Mouse (Mus musculus) G1E (cell line): ENCODE results near the gene Frem2. TPM values are rescaled to one million over a fixed set of nuclear protein-coding genes. Genes with fewer than 3 reads are reported as not detected.

Experiments
- ATAC-seq: 2 replicates; pipeline ENCODE4 v1.8.0; 2016; ENCODE audit warnings: mild to moderate bottlenecking; ENCODE audit not compliant: insufficient number of reproducible peaks, poor library complexity, low FRiP score, severe bottlenecking; ENCODE audit errors: extremely low read depth
- DNase-seq: peaks from one replicate; pipeline ENCODE4 v3.0.0; 2012; ENCODE audit warnings: low spot score
- H3K27me3 ChIP-seq: 2 replicates; pipeline ENCODE4 v1.6.1; 2012; ENCODE audit warnings: mild to moderate bottlenecking, low read length, inconsistent platforms; ENCODE audit not compliant: insufficient read depth
- H3K36me3 ChIP-seq: replicated peaks from 2 replicates; pipeline ENCODE3; 2012; ENCODE audit warnings: mild to moderate bottlenecking, inconsistent platforms
- H3K4me1 ChIP-seq: 2 replicates; pipeline ENCODE4 v1.6.1; 2012; ENCODE audit warnings: low read depth, low read length, inconsistent platforms, mixed read lengths; ENCODE audit not compliant: insufficient read depth
- H3K4me3 ChIP-seq: 2 replicates; pipeline ENCODE4 v1.5.1; 2012; ENCODE audit warnings: low read depth, mild to moderate bottlenecking, inconsistent platforms, low read length, moderate library complexity, mixed read lengths
- H3K9me3 ChIP-seq: replicated peaks from 2 replicates; pipeline ENCODE4 v1.6.1; 2012; ENCODE audit warnings: inconsistent platforms
- CTCF ChIP-seq: IDR thresholded peaks from 2 replicates; pipeline ENCODE4 v1.5.1; 2012; ENCODE audit warnings: low read depth, low read length, inconsistent platforms, mixed read lengths
- GATA1 ChIP-seq: IDR thresholded peaks from 2 replicates; pipeline ENCODE4 v1.6.1; 2012; ENCODE audit warnings: borderline replicate concordance, low read length, inconsistent platforms, mixed read lengths
- GATA2 ChIP-seq: IDR thresholded peaks from 2 replicates; pipeline ENCODE4 v1.6.1; 2012; ENCODE audit warnings: low read depth, low read length, inconsistent platforms, borderline replicate concordance
- POLR2AphosphoS5 ChIP-seq: IDR thresholded peaks from 2 replicates; pipeline ENCODE4 v1.6.1; 2012; ENCODE audit warnings: low read depth, low read length, inconsistent platforms; ENCODE audit not compliant: insufficient replicate concordance
- TAL1 ChIP-seq: conservative IDR thresholded peaks from 2 replicates; pipeline ENCODE4 v1.6.1; 2012; ENCODE audit warnings: low read depth, low read length, inconsistent platforms, mixed read lengths
- polyA plus RNA-seq: library from polyadenylated mRNA; stranded (reverse); fragments of >175 nt; gene quantifications from 2 replicates; pipeline ENCODE4 v1.2.3, GENCODE M21; 2012
- total RNA-seq, 2 experiments: library from RNA; stranded (forward) in 1 of 2; stranded (reverse) in 1 of 2; fragments of 200-1000 nt in 1 of 2; fragments of >200 nt in 1 of 2; fragmentation: Nextera tagmentation in 1 of 2; gene quantifications; 2 replicates each; pipeline ENCODE4 v1.2.3; 2014 to 2017

The Frem2 gene
- total and polyA plus RNA-seq, 3 experiments: 0.16 TPM; not detected in 2

- H3K4me1 ChIP-seq: no peaks in the 10 kb centered on the region
- no peak overlapping the region for H3K4me3 ChIP-seq
- no peaks in the 10 kb centered on the region for H3K27me3 ChIP-seq
- no peak for ATAC-seq
- no peak for TF ChIP-seq GATA1
- no peak for TF ChIP-seq TAL1
- no peak for TF ChIP-seq CTCF
- no peak for TF ChIP-seq GATA2
- TF ChIP-seq POLR2AphosphoS5: no peak
- DNase-seq: no peak
- peaks cover 15% of the 10 kb centered on the region for H3K9me3 ChIP-seq
- H3K36me3 ChIP-seq: no peaks in the 10 kb centered on the region
Observed at GRCm38 (mm10) chr3:53514221-53515065, 142.7 kb downstream of the Frem2 start.

DNA sequence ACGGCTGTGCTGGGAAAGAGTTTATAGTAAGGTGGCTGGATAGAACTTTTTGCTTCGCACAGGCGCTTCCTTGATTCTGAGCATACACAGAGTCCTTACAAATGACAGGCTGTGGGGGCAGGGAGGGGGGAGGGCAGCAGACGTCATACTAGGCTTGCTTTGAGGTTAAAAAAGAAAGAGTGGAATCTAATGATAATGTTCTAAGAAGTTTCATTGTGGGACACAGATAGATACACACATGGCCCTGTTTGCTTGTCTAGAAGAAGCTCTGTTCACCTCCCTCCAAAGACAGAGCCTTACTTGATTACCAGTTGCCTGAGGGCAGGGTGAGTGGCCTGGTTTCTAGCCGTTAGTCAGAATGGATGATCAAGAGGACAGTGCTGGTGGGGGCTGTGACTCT is 144.1 kb downstream of the Frem2 start:
- Histone ChIP-seq H3K4me3 (no peak overlapping the region), H3K4me1 (no peaks in the 10 kb centered on the region), H3K36me3 (no peaks in the 10 kb centered on the region), H3K9me3 (peaks cover 15% of the 10 kb centered on the region), H3K27me3 (no peaks in the 10 kb centered on the region)
- DNase-seq: no peak
- TF ChIP-seq GATA2: no peak
- ATAC-seq: no peak

GRCm38 (mm10) chr3:53502428-53502827 is 154.7 kb downstream of the Frem2 start:
- no peak for TF ChIP-seq CTCF
- TF ChIP-seq POLR2AphosphoS5: no peak
- no peak for TF ChIP-seq TAL1
- no peak for TF ChIP-seq GATA1
- no peak for TF ChIP-seq GATA2
- no peak for DNase-seq
- Histone ChIP-seq H3K36me3 (no peaks in the 10 kb centered on the region), H3K4me1 (no peaks in the 10 kb centered on the region), H3K27me3 (no peaks in the 10 kb centered on the region), H3K9me3 (peaks cover 3% of the 10 kb centered on the region; the same call in 1 of the 2 replicates), H3K4me3 (no peak overlapping the region)
- no peak for ATAC-seq

GRCm38 (mm10) chr3:53498351-53498905 is 158.7 kb downstream of the Frem2 start:
- H3K27me3 ChIP-seq: no peaks in the 10 kb centered on the region
- ATAC-seq: no peak
- H3K4me3 ChIP-seq: no peak overlapping the region
- no peaks in the 10 kb centered on the region for H3K36me3 ChIP-seq
- TF ChIP-seq CTCF: no peak
- no peak for TF ChIP-seq POLR2AphosphoS5
- no peak for TF ChIP-seq GATA2
- TF ChIP-seq GATA1: no peak
- no peak for TF ChIP-seq TAL1
- peaks cover 3% of the 10 kb centered on the region; the same call in 1 of the 2 replicates for H3K9me3 ChIP-seq
- no peak for DNase-seq
- H3K4me1 ChIP-seq: no peaks in the 10 kb centered on the region

DNA sequence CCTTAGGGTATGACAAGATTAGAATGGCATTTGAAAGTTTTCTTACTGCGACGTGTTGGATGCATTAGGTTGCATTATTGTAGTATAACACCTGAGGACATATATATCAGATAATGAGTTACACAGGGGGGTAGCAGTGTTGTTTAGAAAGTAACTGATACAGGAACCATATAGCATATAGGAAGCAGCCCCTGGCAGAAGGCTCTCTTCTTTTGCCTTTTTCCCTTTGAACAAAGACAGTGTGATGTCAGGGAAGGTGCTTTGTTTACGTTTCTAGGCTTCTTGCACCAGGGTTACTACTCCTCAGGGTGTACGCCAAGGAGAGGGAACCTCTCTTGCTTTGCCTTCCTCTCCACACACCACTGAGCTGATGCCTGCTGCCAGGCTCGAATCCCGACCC is 168.8 kb downstream of the Frem2 start, which contains the start of gene Stoml3:
Stoml3 (plus strand) TSS at position 301 of the 400 bp plus-strand sequence.
- 0 out of 2 replicates have a peak, but pooled peaks cover 2% of the 10 kb centered on the region for H3K4me1 ChIP-seq
- no peak for DNase-seq
- TF ChIP-seq TAL1: no peak
- TF ChIP-seq POLR2AphosphoS5: no peak
- no peak for TF ChIP-seq GATA1
- TF ChIP-seq GATA2: no peak
- TF ChIP-seq CTCF: no peak

GRCm38 (mm10) chr3:53486996-53487576 is 170.1 kb downstream of the Frem2 start:
- H3K27me3 ChIP-seq: peaks cover 2% of the 10 kb centered on the region; the same call in 1 of the 2 replicates
- TF ChIP-seq POLR2AphosphoS5 (no peak), CTCF (no peak), TAL1 (no peak), GATA1 (no peak), GATA2 (no peak)
- H3K36me3 ChIP-seq: peaks cover 9% of the 10 kb centered on the region
- DNase-seq (no peak), ATAC-seq (no peak)
- no peak overlapping the region for H3K4me3 ChIP-seq
- H3K9me3 ChIP-seq: no peaks in the 10 kb centered on the region
- 0 out of 2 replicates have a peak, but pooled peaks cover 2% of the 10 kb centered on the region for H3K4me1 ChIP-seq

More for the DNA sequence above, 168.8 kb downstream of the Frem2 start, which contains the start of gene Stoml3:
- H3K27me3 ChIP-seq: peaks cover 2% of the 10 kb centered on the region; the same call in 1 of the 2 replicates
- no peaks in the 10 kb centered on the region for H3K9me3 ChIP-seq
- H3K4me3 ChIP-seq: no peak within 1 kb of the TSS
- no peak for ATAC-seq
- H3K36me3 ChIP-seq: peaks cover 2% of the 10 kb centered on the region
